ENCODE assay signal across 24 mouse cellular contexts in genomic region chr2:56227476-56227875, GRCm38 (mm10).
DNase-seq lines count a peak whose midpoint lies in the region; ATAC-seq and TF ChIP-seq lines count a peak whose summit lies in the region.
"Had no signal": no experiment of that assay in that cellular context is flagged by ENCODE, and none has a peak within 500 bp of the region (broad histone marks: within the 10 kb centered on the region; RNA-seq: fewer than 3 reads in every experiment).

No protein-coding gene starts in this region.

- 76% methylated on average over 7 of the region's 7 CpGs for WGBS in forebrain, embryonic 12.5 days
- 48% methylated on average over 7 of the region's 7 CpGs for WGBS in forebrain, postnatal 0 days
- WGBS in lung, embryonic 14.5 days = 48% methylated on average over 7 of the region's 7 CpGs
- WGBS in lung, adult 2 months = 62% methylated on average over 7 of the region's 7 CpGs
- 49% methylated on average over 7 of the region's 7 CpGs for WGBS in forebrain, embryonic 15.5 days
- 64% methylated on average over 7 of the region's 7 CpGs for WGBS in midbrain, postnatal 0 days
- WGBS in intestine, embryonic 15.5 days = 78% methylated on average over 7 of the region's 7 CpGs
- WGBS in liver, postnatal 0 days (ENCODE audit: insufficient replicate concordance) = 71% methylated on average over 7 of the region's 7 CpGs

- H3K36me3 ChIP-seq in forebrain, embryonic 12.5 days (replicated peaks) = no peaks in the 10 kb centered on the region
- no peaks in the 10 kb centered on the region for H3K36me3 ChIP-seq in forebrain, postnatal 0 days (ENCODE audit: insufficient read depth)
- H3K36me3 ChIP-seq in lung, embryonic 14.5 days (ENCODE audit: insufficient read depth) = no peaks in the 10 kb centered on the region
- H3K36me3 ChIP-seq in forebrain, embryonic 15.5 days = no peaks in the 10 kb centered on the region
- no peaks in the 10 kb centered on the region for H3K36me3 ChIP-seq in midbrain, postnatal 0 days (ENCODE audit: insufficient read depth, low read length)
- H3K36me3 ChIP-seq in intestine, embryonic 15.5 days = no peaks in the 10 kb centered on the region
- no peaks in the 10 kb centered on the region for H3K36me3 ChIP-seq in liver, postnatal 0 days (replicated peaks; ENCODE audit: insufficient read depth, low read length)
- H3K36me3 ChIP-seq: limb, embryonic 10.5 days; liver, embryonic 15.5 days; midbrain, embryonic 12.5 days; neural tube, embryonic 15.5 days had no signal

- no peaks in the 10 kb centered on the region for H3K9me3 ChIP-seq in forebrain, embryonic 12.5 days
- H3K9me3 ChIP-seq in forebrain, postnatal 0 days (ENCODE audit: low read length) = no peaks in the 10 kb centered on the region
- H3K9me3 ChIP-seq in lung, embryonic 14.5 days (ENCODE audit: low read depth, low read length) = no peaks in the 10 kb centered on the region
- no peaks in the 10 kb centered on the region for H3K9me3 ChIP-seq in forebrain, embryonic 15.5 days
- no peaks in the 10 kb centered on the region for H3K9me3 ChIP-seq in midbrain, postnatal 0 days (ENCODE audit: low read length)
- no peaks in the 10 kb centered on the region for H3K9me3 ChIP-seq in intestine, embryonic 15.5 days
- no peaks in the 10 kb centered on the region for H3K9me3 ChIP-seq in liver, postnatal 0 days (ENCODE audit: low read length)
- H3K9me3 ChIP-seq: limb, embryonic 10.5 days; liver, embryonic 15.5 days; midbrain, embryonic 12.5 days; neural tube, embryonic 15.5 days had no signal

- no peak overlapping the region for H3K4me3 ChIP-seq in forebrain, embryonic 12.5 days (replicated peaks)
- H3K4me3 ChIP-seq in forebrain, postnatal 0 days (ENCODE audit: low read depth, low read length) = no peak overlapping the region
- H3K4me3 ChIP-seq in lung, embryonic 14.5 days (ENCODE audit: low read depth, low read length) = no peak overlapping the region
- no peak overlapping the region for H3K4me3 ChIP-seq in lung, adult 2 months (replicated peaks; ENCODE audit: extremely low read depth, low read depth, low read length)
- H3K4me3 ChIP-seq in forebrain, embryonic 15.5 days = no peak overlapping the region
- no peak overlapping the region for H3K4me3 ChIP-seq in midbrain, postnatal 0 days (ENCODE audit: low read depth, low read length)
- H3K4me3 ChIP-seq in intestine, embryonic 15.5 days (replicated peaks) = no peak overlapping the region
- no peak overlapping the region for H3K4me3 ChIP-seq in liver, postnatal 0 days (ENCODE audit: low read depth, low read length)
- H3K4me3 ChIP-seq: left cerebral cortex, adult 2 months; limb, embryonic 10.5 days; liver, embryonic 15.5 days; midbrain, embryonic 12.5 days; neural tube, embryonic 15.5 days had no signal

- H3K27ac ChIP-seq in forebrain, embryonic 12.5 days = no peak overlapping the region
- no peak overlapping the region for H3K27ac ChIP-seq in forebrain, postnatal 0 days (ENCODE audit: low read depth, low read length)
- H3K27ac ChIP-seq in lung, embryonic 14.5 days (ENCODE audit: low read depth) = no peak overlapping the region
- H3K27ac ChIP-seq in forebrain, embryonic 15.5 days (replicated peaks) = no peak overlapping the region
- H3K27ac ChIP-seq in midbrain, postnatal 0 days (ENCODE audit: low read depth, low read length) = no peak overlapping the region
- H3K27ac ChIP-seq in intestine, embryonic 15.5 days = no peak overlapping the region
- no peak overlapping the region for H3K27ac ChIP-seq in liver, postnatal 0 days (ENCODE audit: low read depth)
- H3K27ac ChIP-seq: left cerebral cortex, adult 2 months; limb, embryonic 10.5 days; liver, embryonic 15.5 days; midbrain, embryonic 12.5 days; neural tube, embryonic 15.5 days; stomach, postnatal 0 days had no signal

- no peak for TF ChIP-seq CTCF in forebrain, postnatal 0 days (IDR thresholded peaks at IDR 0.05; ENCODE audit: low read depth)
- no peak for TF ChIP-seq CTCF in lung, embryonic 14.5 days (IDR thresholded peaks at IDR 0.05; ENCODE audit: low read depth)
- TF ChIP-seq CTCF in lung, adult 2 months (IDR thresholded peaks at IDR 0.05; ENCODE audit: insufficient read depth, low read length) = no peak
- TF ChIP-seq CTCF in midbrain, postnatal 0 days (IDR thresholded peaks at IDR 0.05) = no peak
- no peak for TF ChIP-seq CTCF in liver, postnatal 0 days (IDR thresholded peaks at IDR 0.05; ENCODE audit: low read depth)

- DNase-seq in forebrain, postnatal 0 days = no peak
- peak; percentile 0 for DNase-seq in lung, embryonic 14.5 days
- no peak for DNase-seq in lung, adult 2 months
- peak; percentile 6 for DNase-seq in midbrain, postnatal 0 days (ENCODE audit: low spot score)
- DNase-seq in liver, postnatal 0 days = no peak
- DNase-seq: adrenal gland, postnatal 36 days; cerebellum, adult 11-12 months; embryo, embryonic 11 days; gastrocnemius, postnatal 25 days; kidney, adult 18-20 months; liver; lung, postnatal 10 days; thymus, adult 2 months; thymus, postnatal 4 days had no signal

- H3K4me1 ChIP-seq in forebrain, embryonic 12.5 days = no peaks in the 10 kb centered on the region
- no peaks in the 10 kb centered on the region for H3K4me1 ChIP-seq in forebrain, postnatal 0 days (ENCODE audit: insufficient read depth)
- H3K4me1 ChIP-seq in lung, embryonic 14.5 days (ENCODE audit: insufficient read depth) = no peaks in the 10 kb centered on the region
- H3K4me1 ChIP-seq in lung, adult 2 months (ENCODE audit: control insufficient read depth, insufficient read depth, low read length) = no peaks in the 10 kb centered on the region
- no peaks in the 10 kb centered on the region for H3K4me1 ChIP-seq in forebrain, embryonic 15.5 days
- H3K4me1 ChIP-seq in midbrain, postnatal 0 days (ENCODE audit: insufficient read depth, low read length) = no peaks in the 10 kb centered on the region
- no peaks in the 10 kb centered on the region for H3K4me1 ChIP-seq in intestine, embryonic 15.5 days (replicated peaks)
- H3K4me1 ChIP-seq in liver, postnatal 0 days (ENCODE audit: insufficient read depth) = no peaks in the 10 kb centered on the region
- H3K4me1 ChIP-seq: limb, embryonic 10.5 days; liver, embryonic 15.5 days; midbrain, embryonic 12.5 days; neural tube, embryonic 15.5 days had no signal

- no peak overlapping the region for H3K9ac ChIP-seq in forebrain, embryonic 12.5 days
- H3K9ac ChIP-seq in forebrain, postnatal 0 days = no peak overlapping the region
- no peak overlapping the region for H3K9ac ChIP-seq in lung, embryonic 14.5 days
- no peak overlapping the region for H3K9ac ChIP-seq in forebrain, embryonic 15.5 days (replicated peaks)
- H3K9ac ChIP-seq in midbrain, postnatal 0 days (replicated peaks; ENCODE audit: low read length, poor library complexity, severe bottlenecking) = no peak overlapping the region
- no peak overlapping the region for H3K9ac ChIP-seq in intestine, embryonic 15.5 days
- no peak overlapping the region for H3K9ac ChIP-seq in liver, postnatal 0 days (replicated peaks)
- H3K9ac ChIP-seq: liver, embryonic 15.5 days; midbrain, embryonic 12.5 days; neural tube, embryonic 15.5 days had no signal

- ATAC-seq in forebrain, embryonic 12.5 days (ENCODE audit: low FRiP score) = peak; percentile 53; the same call in 1 of the 2 replicates
- no peak for ATAC-seq in forebrain, postnatal 0 days
- ATAC-seq in lung, embryonic 14.5 days (ENCODE audit: insufficient read depth) = no peak
- ATAC-seq in forebrain, embryonic 15.5 days (replicated peaks) = 0 out of 2 replicates have a peak, but pooled peaks have one; percentile 35
- ATAC-seq in midbrain, postnatal 0 days (ENCODE audit: low FRiP score) = no peak; the same call in 1 of the 2 replicates
- no peak for ATAC-seq in intestine, embryonic 15.5 days
- ATAC-seq in liver, postnatal 0 days = no peak
- ATAC-seq: Patski had no signal

- no peak overlapping the region for H3K4me2 ChIP-seq in forebrain, embryonic 12.5 days
- no peak overlapping the region for H3K4me2 ChIP-seq in forebrain, postnatal 0 days (ENCODE audit: low read depth)
- no peak overlapping the region for H3K4me2 ChIP-seq in lung, embryonic 14.5 days
- no peak overlapping the region for H3K4me2 ChIP-seq in forebrain, embryonic 15.5 days (replicated peaks)
- no peak overlapping the region for H3K4me2 ChIP-seq in midbrain, postnatal 0 days (ENCODE audit: low read depth, low read length, poor library complexity, severe bottlenecking)
- no peak overlapping the region for H3K4me2 ChIP-seq in intestine, embryonic 15.5 days (replicated peaks)
- no peak overlapping the region for H3K4me2 ChIP-seq in liver, postnatal 0 days (ENCODE audit: low read depth, low read length)
- H3K4me2 ChIP-seq: liver, embryonic 15.5 days; midbrain, embryonic 12.5 days; neural tube, embryonic 15.5 days had no signal

- TF ChIP-seq EP300 in liver, postnatal 0 days (IDR thresholded peaks at IDR 0.05; ENCODE audit: low read depth) = no peak

- no peak for TF ChIP-seq POLR2A in lung, adult 2 months (IDR thresholded peaks at IDR 0.05; ENCODE audit: borderline replicate concordance, extremely low read depth, low read depth, low read length)

- H3K27me3 ChIP-seq in forebrain, embryonic 12.5 days = no peaks in the 10 kb centered on the region
- no peaks in the 10 kb centered on the region for H3K27me3 ChIP-seq in forebrain, postnatal 0 days (ENCODE audit: insufficient read depth, low read length)
- H3K27me3 ChIP-seq in lung, embryonic 14.5 days (ENCODE audit: insufficient read depth, low read length) = no peaks in the 10 kb centered on the region
- H3K27me3 ChIP-seq in forebrain, embryonic 15.5 days = no peaks in the 10 kb centered on the region
- no peaks in the 10 kb centered on the region for H3K27me3 ChIP-seq in midbrain, postnatal 0 days (ENCODE audit: insufficient read depth, low read length)
- no peaks in the 10 kb centered on the region for H3K27me3 ChIP-seq in intestine, embryonic 15.5 days (replicated peaks)
- no peaks in the 10 kb centered on the region for H3K27me3 ChIP-seq in liver, postnatal 0 days (ENCODE audit: insufficient read depth, low read length)
- H3K27me3 ChIP-seq: liver, embryonic 15.5 days; midbrain, embryonic 12.5 days; neural tube, embryonic 15.5 days had no signal

Comparison
In these comparisons a context has a peak if more than half of its experiments do, and no peak if none do; other contexts are left out.
1. ATAC-seq: peak in forebrain, embryonic 12.5 days (single experiment) and forebrain, embryonic 15.5 days (single experiment); none in forebrain, postnatal 0 days (single experiment), lung, embryonic 14.5 days (single experiment), midbrain, postnatal 0 days (single experiment), intestine, embryonic 15.5 days (single experiment) and liver, postnatal 0 days (single experiment).
2. DNase-seq: peak in lung, embryonic 14.5 days (single experiment) and midbrain, postnatal 0 days (single experiment); none in forebrain, postnatal 0 days (single experiment), lung, adult 2 months (single experiment) and liver, postnatal 0 days (single experiment).